Mouse (Mus musculus) myocyte (in vitro differentiated cells): ENCODE results near the gene Unc119b. TPM values are rescaled to one million over a fixed set of nuclear protein-coding genes. Genes with fewer than 3 reads are reported as not detected.
A peak's percentile ranks its signal among the peaks of the same experiment; 100 is the strongest.

Experiments used
- H3K27me3 ChIP-seq: one replicate; pipeline ENCODE4 v1.6.1; 2011; ENCODE audit not compliant: control insufficient read depth, insufficient read depth, insufficient read length
- H3K36me3 ChIP-seq: one replicate; pipeline ENCODE4 v1.6.1; 2011; ENCODE audit not compliant: control insufficient read depth, insufficient read depth
- H3K4me2 ChIP-seq: one replicate; pipeline ENCODE4 v1.6.1; 2011; ENCODE audit warnings: low read depth, control low read depth
- H3K4me3 ChIP-seq: one replicate; pipeline ENCODE4 v1.5.1; 2011; ENCODE audit warnings: mild to moderate bottlenecking, control low read depth, moderate library complexity
- H3K79me2 ChIP-seq: one replicate; pipeline ENCODE4 v1.6.1; 2011; ENCODE audit not compliant: control insufficient read depth, insufficient read depth
- H3ac ChIP-seq: one replicate; pipeline ENCODE4 v1.6.1; 2011; ENCODE audit not compliant: control insufficient read depth, insufficient read length
- CEBPB ChIP-seq: IDR thresholded peaks from 2 replicates; pipeline ENCODE4 v1.6.1; 2011; ENCODE audit warnings: mild to moderate bottlenecking, moderate library complexity; ENCODE audit not compliant: poor library complexity, insufficient read depth, severe bottlenecking
- E2F4 ChIP-seq: IDR thresholded peaks from one replicate; pipeline ENCODE4 v1.6.1; 2011; ENCODE audit warnings: mild to moderate bottlenecking, control low read depth, moderate library complexity; ENCODE audit not compliant: insufficient read depth
- MAX ChIP-seq: IDR thresholded peaks from one replicate; pipeline ENCODE4 v1.6.1; 2011; ENCODE audit warnings: low read depth, mild to moderate bottlenecking, control low read depth
- MYOD1 ChIP-seq, 3 experiments: IDR thresholded peaks; one replicate each; pipeline ENCODE4 v1.6.1; 2011; ENCODE audit warnings: control low read depth in 2 of 3, low read depth in 2 of 3, mild to moderate bottlenecking in 2 of 3, moderate library complexity in 1 of 3; ENCODE audit not compliant: insufficient read length in 2 of 3, control insufficient read depth in 1 of 3
- MYOG ChIP-seq, 3 experiments: IDR thresholded peaks; one replicate each; pipeline ENCODE4 v1.6.1; 2011; ENCODE audit warnings: control low read depth in 2 of 3, low read depth in 2 of 3, mild to moderate bottlenecking in 2 of 3; ENCODE audit not compliant: insufficient read length in 2 of 3, control insufficient read depth in 1 of 3, insufficient read depth in 1 of 3
- POLR2A ChIP-seq: IDR thresholded peaks from one replicate; pipeline ENCODE4 v1.6.1; 2011; ENCODE audit warnings: low read depth, mild to moderate bottlenecking, control low read depth, moderate library complexity; ENCODE audit not compliant: insufficient read length
- POLR2AphosphoS2 ChIP-seq: IDR thresholded peaks from one replicate; pipeline ENCODE4 v1.6.1; 2011; ENCODE audit warnings: low read depth, control low read depth; ENCODE audit not compliant: insufficient read length
- REST ChIP-seq: IDR thresholded peaks from one replicate; pipeline ENCODE4 v1.6.1; 2011; ENCODE audit warnings: mild to moderate bottlenecking, control low read depth, moderate library complexity; ENCODE audit not compliant: insufficient read depth, insufficient read length
- SRF ChIP-seq: IDR thresholded peaks from one replicate; pipeline ENCODE4 v1.6.1; 2011; ENCODE audit warnings: low read depth; ENCODE audit not compliant: control insufficient read depth, insufficient read length
- TCF12 ChIP-seq: IDR thresholded peaks from one replicate; pipeline ENCODE4 v1.6.1; 2011; ENCODE audit warnings: mild to moderate bottlenecking, control low read depth; ENCODE audit not compliant: poor library complexity, insufficient read depth, severe bottlenecking
- TCF3 ChIP-seq: IDR thresholded peaks from one replicate; pipeline ENCODE4 v1.6.1; 2011; ENCODE audit warnings: low read depth, control low read depth; ENCODE audit not compliant: insufficient read length
- USF1 ChIP-seq: IDR thresholded peaks from one replicate; pipeline ENCODE4 v1.6.1; 2011; ENCODE audit warnings: low read depth, mild to moderate bottlenecking, control low read depth, moderate library complexity
- polyA plus RNA-seq: library from polyadenylated mRNA; unstranded; fragments of >200 nt; fragmentation: generic; extraction: Trizol; gene quantifications from one replicate; pipeline ENCODE4 v1.2.1, GENCODE M21; 2012; ENCODE audit warnings: missing spikeins

Gene Unc119b
- polyA plus RNA-seq, 1 experiment = 24.5 TPM

- no peak overlapping the region for H3K4me3 ChIP-seq
- no peaks in the 10 kb centered on the region for H3K79me2 ChIP-seq
- H3K27me3 ChIP-seq = no peaks in the 10 kb centered on the region
- no peak overlapping the region for H3ac ChIP-seq
- H3K36me3 ChIP-seq = peaks cover 35% of the 10 kb centered on the region
- TF ChIP-seq MAX (no peak), POLR2AphosphoS2 (no peak), MYOG (IDR thresholded peaks at IDR 0.05; ENCODE audit: control insufficient read depth in 1 of 3, insufficient read depth in 1 of 3, insufficient read length in 2 of 3, low read depth in 2 of 3) (no peak), POLR2A (no peak), E2F4 (no peak), SRF (no peak), CEBPB (no peak), TCF3 (no peak)
- H3K4me2 ChIP-seq = no peak overlapping the region
Observed at GRCm38 (mm10) chr5:115145976-115146746, 11.4 kb upstream of the Unc119b start.

- H3K4me2 ChIP-seq = no peak overlapping the region
- no peak overlapping the region for H3ac ChIP-seq
- H3K36me3 ChIP-seq = peaks cover 30% of the 10 kb centered on the region
- no peaks in the 10 kb centered on the region for H3K79me2 ChIP-seq
- no peak overlapping the region for H3K4me3 ChIP-seq
- no peaks in the 10 kb centered on the region for H3K27me3 ChIP-seq
- no peak for TF ChIP-seq TCF3
- TF ChIP-seq MYOG (IDR thresholded peaks at IDR 0.05; ENCODE audit: control insufficient read depth in 1 of 3, insufficient read depth in 1 of 3, insufficient read length in 2 of 3, low read depth in 2 of 3) = no peak
- TF ChIP-seq POLR2AphosphoS2 = no peak
- no peak for TF ChIP-seq TCF12
- TF ChIP-seq REST = no peak
- TF ChIP-seq SRF = no peak
- no peak for TF ChIP-seq MAX
- TF ChIP-seq E2F4 = no peak
- TF ChIP-seq CEBPB = no peak
- no peak for TF ChIP-seq USF1
- no peak for TF ChIP-seq MYOD1 (IDR thresholded peaks at IDR 0.05; ENCODE audit: control insufficient read depth in 1 of 3, insufficient read length in 2 of 3, low read depth in 2 of 3)
- TF ChIP-seq POLR2A = no peak
Observed at GRCm38 (mm10) chr5:115145253-115145968, 10.6 kb upstream of the Unc119b start.

DNA sequence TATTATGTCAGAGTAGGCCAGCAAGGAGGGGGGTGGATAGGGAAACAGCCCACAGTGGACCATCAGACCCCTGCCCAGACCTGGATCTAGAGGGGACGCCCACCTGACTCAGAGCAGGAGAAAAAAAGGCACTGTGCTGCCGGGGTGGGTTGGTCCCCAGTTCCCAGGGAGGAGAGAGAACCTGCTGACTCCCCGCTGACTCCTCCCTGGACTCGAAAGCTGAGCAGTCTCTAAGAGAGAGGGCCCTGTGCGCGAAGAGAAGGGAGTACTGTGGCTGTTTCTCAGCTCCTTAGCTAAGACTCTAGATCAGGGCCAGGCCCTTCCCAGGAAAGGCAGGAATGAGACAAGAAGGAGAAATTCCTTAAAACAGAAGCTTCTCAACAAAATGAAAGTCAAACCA is 9.7 kb upstream of the Unc119b start:
- Histone ChIP-seq H3K79me2 (no peaks in the 10 kb centered on the region), H3ac (no peak overlapping the region), H3K36me3 (peaks cover 20% of the 10 kb centered on the region), H3K4me2 (no peak overlapping the region), H3K4me3 (no peak overlapping the region), H3K27me3 (no peaks in the 10 kb centered on the region)
- no peak for TF ChIP-seq MAX
- no peak for TF ChIP-seq TCF12
- no peak for TF ChIP-seq REST
- TF ChIP-seq E2F4 = no peak
- no peak for TF ChIP-seq POLR2AphosphoS2
- no peak for TF ChIP-seq MYOD1 (IDR thresholded peaks at IDR 0.05; ENCODE audit: control insufficient read depth in 1 of 3, insufficient read length in 2 of 3, low read depth in 2 of 3)
- no peak for TF ChIP-seq SRF
- TF ChIP-seq CEBPB = no peak
- no peak for TF ChIP-seq POLR2A
- TF ChIP-seq MYOG (IDR thresholded peaks at IDR 0.05; ENCODE audit: control insufficient read depth in 1 of 3, insufficient read depth in 1 of 3, insufficient read length in 2 of 3, low read depth in 2 of 3) = no peak
- no peak for TF ChIP-seq TCF3
- TF ChIP-seq USF1 = no peak

DNA sequence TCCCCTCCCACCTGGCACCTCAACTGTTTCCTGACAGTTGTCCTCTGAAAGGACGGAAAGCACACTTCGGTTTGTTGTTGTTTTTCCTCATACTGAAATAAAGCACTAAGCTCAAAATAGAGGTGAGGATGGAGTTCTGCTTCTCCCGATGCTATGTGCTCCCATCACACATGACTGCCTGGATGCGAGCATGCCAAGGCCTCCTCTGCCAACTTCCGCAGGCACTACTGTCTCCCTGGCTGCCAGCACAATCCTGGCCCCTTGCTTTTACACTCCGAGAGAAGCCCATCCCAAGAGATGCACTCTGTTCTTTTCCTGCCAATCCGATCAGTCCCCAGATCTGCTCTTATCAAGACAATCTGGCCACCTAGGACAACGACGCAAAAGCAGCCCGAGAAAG is 8.8 kb upstream of the Unc119b start:
- Histone ChIP-seq H3K4me3 (no peak overlapping the region), H3K4me2 (no peak overlapping the region), H3K79me2 (no peaks in the 10 kb centered on the region), H3K36me3 (peaks cover 13% of the 10 kb centered on the region), H3K27me3 (no peaks in the 10 kb centered on the region), H3ac (no peak overlapping the region)
- TF ChIP-seq POLR2AphosphoS2 (no peak), CEBPB (no peak)

DNA sequence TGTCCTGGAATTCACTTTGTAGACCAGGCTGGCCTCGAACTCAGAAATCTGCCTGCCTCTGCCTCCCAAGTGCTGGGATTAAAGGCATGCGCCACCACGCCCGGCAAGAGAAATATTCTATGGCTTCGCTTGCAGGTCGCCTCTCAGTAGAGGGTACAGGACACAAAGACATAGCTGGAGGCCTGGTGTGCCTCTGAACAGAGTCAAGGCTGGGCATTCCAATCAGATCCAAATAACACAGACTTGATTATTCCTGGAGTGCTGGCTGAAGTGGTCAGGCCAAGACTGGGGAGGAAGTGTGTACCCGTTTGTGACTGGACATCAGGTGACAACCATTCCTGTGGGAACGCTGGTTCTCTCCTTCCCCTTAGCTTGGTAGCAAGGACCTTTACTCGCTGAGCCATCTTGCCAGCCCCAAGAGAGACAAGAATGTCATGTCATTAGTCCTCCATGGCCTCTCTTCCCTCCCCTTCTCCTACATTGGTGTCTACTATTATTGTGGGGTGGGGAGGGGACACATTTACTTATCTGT is 7.5 kb upstream of the Unc119b start:
- TF ChIP-seq MYOG (IDR thresholded peaks at IDR 0.05; ENCODE audit: control insufficient read depth in 1 of 3, insufficient read depth in 1 of 3, insufficient read length in 2 of 3, low read depth in 2 of 3) (no peak), POLR2AphosphoS2 (peak; percentile 57), CEBPB (no peak), MYOD1 (IDR thresholded peaks at IDR 0.05; ENCODE audit: control insufficient read depth in 1 of 3, insufficient read length in 2 of 3, low read depth in 2 of 3) (no peak)
- Histone ChIP-seq H3K4me2 (no peak overlapping the region), H3K36me3 (peaks cover 4% of the 10 kb centered on the region), H3K79me2 (no peaks in the 10 kb centered on the region), H3ac (no peak overlapping the region), H3K27me3 (no peaks in the 10 kb centered on the region), H3K4me3 (no peak overlapping the region)
